Mouse (Mus musculus) layer of hippocampus, adult 11-12 months (tissue): ENCODE data around the gene Lce1g.

Experiments used
- DNase-seq: peaks from one replicate; pipeline ENCODE4 v3.0.0; 2022; ENCODE audit warnings: low spot score

Gene Lce1g

GRCm38 (mm10) chr3:92752238-92752637, at the start of gene Lce1g:
Lce1g (minus strand) TSS chr3:92752338.
- DNase-seq, result no peak

GRCm38 (mm10) chr3:92790414-92790813, 38.3 kb upstream of the Lce1g start, which contains the start of gene Lce1j:
Lce1j (minus strand) TSS chr3:92790514.
- DNase-seq, result no peak

DNA sequence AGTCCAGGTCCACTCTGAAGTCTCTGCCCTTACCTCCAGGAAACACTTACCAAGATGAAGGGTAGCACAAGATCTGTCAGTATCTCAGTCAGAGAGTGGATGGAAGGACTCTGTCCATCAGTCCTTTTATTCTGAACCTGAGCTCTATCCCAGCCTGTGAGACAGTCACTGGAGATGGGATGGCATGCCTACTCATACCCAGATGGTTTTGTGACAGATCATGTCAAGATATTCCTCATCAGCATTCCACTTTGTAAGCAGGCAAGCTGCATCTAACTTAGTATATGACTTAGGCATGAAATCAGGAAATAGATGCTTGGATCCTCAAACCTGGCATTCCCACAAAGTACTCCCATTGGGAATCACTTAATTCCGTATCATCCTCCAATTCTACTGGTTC, 26.7 kb upstream of the Lce1g start, which contains the start of gene Lce1i:
Gene Lce1i (minus strand): TSS at position 101 of the 400 bp plus-strand sequence.
- DNase-seq, result no peak

DNA sequence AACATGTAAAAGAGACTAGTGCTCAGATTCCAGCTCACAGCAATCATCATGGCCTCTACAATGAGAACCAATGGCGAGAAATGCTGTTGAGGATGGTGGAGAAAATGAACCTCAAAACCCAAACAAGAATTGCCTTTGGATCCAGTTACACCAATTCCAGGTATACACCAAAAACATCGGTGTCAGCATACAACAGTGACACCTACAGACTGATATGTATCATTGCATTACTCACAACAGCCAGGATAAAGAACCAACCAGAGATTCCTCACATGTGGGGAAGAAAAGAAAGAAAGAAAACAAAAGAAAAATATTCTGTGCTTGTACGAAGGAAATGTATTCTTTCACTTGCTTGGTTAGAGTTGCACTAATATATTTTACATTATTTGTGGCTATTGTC, 19.4 kb upstream of the Lce1g start:
- DNase-seq, result no peak

GRCm38 (mm10) chr3:92764965-92765364, 12.8 kb upstream of the Lce1g start, which contains the start of gene Lce1h:
Lce1h (minus strand) TSS chr3:92765065.
- no peak for DNase-seq

DNA sequence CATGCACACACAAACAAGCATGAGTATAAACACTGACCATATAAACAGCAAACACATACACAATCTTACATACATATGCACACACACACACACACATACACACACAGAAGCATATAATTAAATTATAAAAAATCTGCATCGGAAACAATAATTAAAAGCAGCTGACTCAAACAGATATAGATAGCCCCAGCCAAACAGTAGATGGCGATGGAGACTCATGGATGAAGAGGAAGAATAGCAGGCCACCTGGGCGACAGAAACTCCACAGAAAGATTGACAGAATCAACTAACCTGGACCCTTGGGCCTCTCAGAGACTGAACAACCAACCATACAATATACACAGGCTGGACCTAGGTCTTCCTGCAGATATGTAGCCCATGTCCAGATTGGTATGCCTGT, 1.1 kb upstream of the Lce1g start:
- no peak for DNase-seq

- DNase-seq, result no peak
Measured at GRCm38 (mm10) chr3:92738996-92739395, 13.1 kb downstream of the Lce1g start, which contains the start of gene Gm38119. Gm38119 (minus strand) TSS chr3:92739096.

- no peak for DNase-seq
Measured at GRCm38 (mm10) chr3:92722631-92723030, 29.5 kb downstream of the Lce1g start.

- no peak for DNase-seq
Measured at GRCm38 (mm10) chr3:92720250-92720649, 31.9 kb downstream of the Lce1g start, which contains the start of gene Lce1f. Lce1f (minus strand) TSS chr3:92720350.

DNA sequence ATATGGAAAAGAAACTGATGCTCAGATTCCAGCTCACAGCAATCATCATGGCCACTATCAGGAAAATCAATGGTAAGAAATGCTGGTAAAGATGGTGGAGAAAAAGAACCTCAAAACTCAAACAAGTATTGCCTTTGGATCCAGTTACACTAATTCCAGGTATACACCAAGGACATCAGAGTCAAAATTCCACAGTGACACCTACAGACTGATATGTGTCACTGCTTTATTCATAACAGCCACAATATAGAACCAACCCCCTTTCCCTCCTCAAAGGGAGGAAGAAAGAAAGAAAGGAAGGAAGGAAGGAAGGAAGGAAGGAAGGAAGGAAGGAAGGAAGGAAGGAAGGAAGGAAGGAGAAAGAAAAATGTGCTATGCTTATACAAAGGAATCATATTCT, 37.0 kb downstream of the Lce1g start:
- DNase-seq, result no peak

GRCm38 (mm10) chr3:92708974-92709373, 43.2 kb downstream of the Lce1g start, which contains the start of gene Lce1e:
Lce1e (minus strand) TSS chr3:92709074.
- no peak for DNase-seq
